Mouse (Mus musculus) cortical plate, adult 2 months (tissue): ENCODE data around the gene Sorbs2. TPM values are rescaled to one million over a fixed set of nuclear protein-coding genes. Genes with fewer than 3 reads are reported as not detected.

Source experiments
- H3K27ac ChIP-seq: fragments of 200-500 bp; 2 replicates; pipeline ENCODE4 v1.5.1; 2012; ENCODE audit warnings: low read length, control low read depth, inconsistent platforms; ENCODE audit not compliant: insufficient read depth
- H3K4me1 ChIP-seq: fragments of 200-500 bp; 2 replicates; pipeline ENCODE4 v1.6.1; 2011; ENCODE audit warnings: low read length; ENCODE audit not compliant: control insufficient read depth, insufficient read depth
- H3K4me3 ChIP-seq: fragments of 200-500 bp; 2 replicates; pipeline ENCODE4 v1.5.1; 2011; ENCODE audit warnings: mild to moderate bottlenecking, low read length, control low read depth; ENCODE audit not compliant: insufficient read depth
- CTCF ChIP-seq: fragments of 200-500 bp; IDR thresholded peaks from 2 replicates; pipeline ENCODE4 v1.5.1; 2011; ENCODE audit warnings: mild to moderate bottlenecking, control low read depth, low read length; ENCODE audit not compliant: insufficient read depth; ENCODE audit errors: extremely low read depth
- POLR2A ChIP-seq: fragments of 200-500 bp; IDR thresholded peaks from 2 replicates; pipeline ENCODE4 v1.6.1; 2011; ENCODE audit warnings: mild to moderate bottlenecking, low read length, control low read depth; ENCODE audit not compliant: insufficient read depth; ENCODE audit errors: extremely low read depth
- polyA plus RNA-seq: library from polyadenylated mRNA; depleted of rRNA; stranded (reverse); fragments of >200 nt; gene quantifications from 2 replicates; pipeline ENCODE4 v1.2.3, GENCODE M21; 2012

Sorbs2 gene
- polyA plus RNA-seq, 1 experiment, result 136 TPM

DNA sequence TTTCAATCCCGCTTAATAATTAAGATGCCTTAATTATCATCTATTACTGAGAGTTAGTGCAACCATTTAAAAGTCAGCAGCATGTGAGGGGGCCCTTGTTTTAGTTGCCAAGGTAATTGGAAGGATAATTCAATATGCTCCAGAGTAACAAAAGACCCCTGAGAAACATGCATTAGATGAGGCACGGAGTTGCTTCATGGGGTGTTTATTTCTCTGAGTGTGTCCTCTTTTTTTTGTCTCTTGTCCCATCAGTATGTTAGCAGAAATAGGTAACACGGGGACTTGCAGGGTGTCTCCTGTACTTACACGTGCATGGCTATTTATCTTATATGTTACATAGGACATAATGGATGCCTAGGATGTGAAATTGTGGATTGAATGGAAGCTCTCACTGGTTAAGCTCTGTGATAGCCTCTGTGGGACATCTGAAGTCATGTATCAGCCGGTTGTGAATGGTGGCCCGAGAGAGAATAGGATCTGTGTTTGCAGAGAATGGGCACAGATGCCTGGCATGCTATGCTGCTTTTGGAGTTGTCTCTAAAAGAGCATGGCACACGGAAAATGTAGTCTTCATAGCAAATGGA, 1.0 kb downstream of the Sorbs2 start:
- Histone ChIP-seq H3K4me1 (peaks cover 3% of the 10 kb centered on the region), H3K4me3 (peak overlapping the region; percentile 42), H3K27ac (no peak overlapping the region)
- no peak for TF ChIP-seq POLR2A
- no peak for TF ChIP-seq CTCF

DNA sequence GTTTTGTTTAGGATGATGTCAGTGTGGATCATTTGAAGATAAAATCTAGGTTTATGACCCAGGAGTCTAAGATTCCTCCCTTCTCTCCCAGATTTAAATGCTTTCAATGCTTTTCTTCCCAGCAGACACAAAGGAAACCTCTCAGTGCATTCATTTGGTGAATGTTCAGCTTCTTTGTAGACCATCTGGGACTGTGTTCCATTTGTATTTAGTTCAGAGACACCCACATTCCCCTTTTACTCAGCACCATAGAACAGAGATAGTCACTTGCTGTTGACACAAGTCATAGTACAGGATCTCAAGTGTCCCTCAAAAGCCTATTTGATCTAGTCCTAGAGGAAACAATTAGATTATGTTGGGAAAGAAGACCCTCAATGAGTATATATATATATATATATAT, 4.8 kb downstream of the Sorbs2 start:
- H3K27ac ChIP-seq, result no peak overlapping the region
- peaks cover 3% of the 10 kb centered on the region for H3K4me1 ChIP-seq
- no peak overlapping the region for H3K4me3 ChIP-seq
- TF ChIP-seq CTCF, result no peak
- no peak for TF ChIP-seq POLR2A

DNA sequence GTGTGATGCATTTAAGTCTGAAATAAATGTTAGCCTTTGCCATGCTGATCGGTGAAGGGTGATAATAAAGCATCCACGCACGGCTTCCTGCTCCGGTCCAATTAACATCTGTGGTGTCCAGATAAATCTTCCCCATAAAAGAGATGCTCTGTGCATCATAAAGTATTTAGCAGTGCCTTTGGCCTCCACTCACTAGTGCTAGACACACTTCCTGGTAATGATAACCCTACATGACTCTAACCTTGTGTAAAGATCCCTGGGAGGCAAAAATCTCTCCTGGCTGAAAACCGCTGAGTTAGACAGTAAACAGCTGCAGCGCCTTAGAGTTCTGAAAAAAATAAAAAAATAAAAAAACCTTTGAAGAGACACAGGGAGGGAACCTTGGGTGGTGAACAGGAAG, 14.0 kb downstream of the Sorbs2 start:
- Histone ChIP-seq H3K4me1 (no peaks in the 10 kb centered on the region), H3K27ac (no peak overlapping the region), H3K4me3 (no peak overlapping the region)
- TF ChIP-seq CTCF (no peak), POLR2A (no peak)

DNA sequence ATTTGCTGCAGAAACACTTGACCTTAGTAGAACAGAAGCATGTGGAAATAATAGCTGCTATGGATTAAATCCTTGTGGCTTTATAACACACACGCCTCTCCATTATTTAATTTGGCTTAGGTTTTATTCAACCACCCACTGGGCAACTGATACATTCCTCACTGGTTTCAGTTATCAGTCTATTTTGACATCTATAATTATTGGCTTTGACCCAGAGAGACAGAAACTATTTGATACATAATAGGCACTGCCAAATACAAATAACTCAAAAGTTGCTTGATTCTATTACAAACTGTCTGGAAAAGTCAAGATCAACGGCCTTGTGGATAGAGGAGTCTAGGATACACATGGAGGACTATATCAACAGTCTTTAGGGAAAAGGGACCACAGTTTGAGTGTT, 20.1 kb downstream of the Sorbs2 start:
- Histone ChIP-seq H3K4me3 (no peak overlapping the region), H3K27ac (no peak overlapping the region)
- no peak for TF ChIP-seq CTCF
- no peak for TF ChIP-seq POLR2A

DNA sequence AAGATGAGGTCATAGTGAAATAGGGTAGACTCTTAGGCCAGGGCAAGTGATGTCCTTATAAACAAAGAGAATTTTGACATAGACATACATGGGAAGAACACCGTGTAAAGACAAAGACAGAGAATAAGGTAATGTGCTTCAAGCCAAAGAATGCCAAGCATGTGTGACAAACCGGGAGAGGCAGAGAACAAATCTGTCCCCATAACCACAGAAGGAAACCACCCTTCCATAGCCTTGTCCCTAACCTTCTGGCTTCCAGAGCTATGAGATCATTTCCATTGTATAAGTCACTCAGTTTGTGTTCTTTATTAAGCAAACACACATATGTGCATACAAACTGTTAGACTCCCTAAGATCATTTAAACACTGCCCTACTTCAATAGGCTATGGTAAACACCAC, 21.3 kb downstream of the Sorbs2 start:
- TF ChIP-seq POLR2A (no peak), CTCF (no peak)
- Histone ChIP-seq H3K4me1 (peaks cover 1% of the 10 kb centered on the region; the same call in 1 of the 2 replicates), H3K4me3 (no peak overlapping the region), H3K27ac (no peak overlapping the region)

More for the DNA sequence above, 20.1 kb downstream of the Sorbs2 start:
- H3K4me1 ChIP-seq, result no peaks in the 10 kb centered on the region

DNA sequence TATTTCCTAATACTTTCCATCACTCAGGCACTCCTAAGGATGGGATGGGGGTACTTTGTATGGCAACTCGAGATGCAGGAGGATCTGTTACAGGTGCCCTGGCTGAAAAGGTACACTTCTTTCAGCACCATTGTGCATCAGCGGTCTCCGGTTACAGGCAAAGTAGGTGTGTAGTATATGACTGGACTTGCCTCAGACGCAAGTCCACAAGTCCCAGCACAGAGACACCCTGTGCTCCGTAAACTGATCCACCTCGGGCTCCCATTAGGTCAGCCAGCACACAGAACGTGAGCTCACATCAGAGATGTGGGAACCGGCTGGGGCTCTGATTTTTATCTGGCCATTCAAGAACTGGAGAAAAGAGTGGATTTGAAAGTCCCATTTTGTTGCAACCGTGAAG, 29.0 kb downstream of the Sorbs2 start:
- no peak for TF ChIP-seq CTCF
- TF ChIP-seq POLR2A, result no peak
- no peak overlapping the region for H3K4me3 ChIP-seq
- no peak overlapping the region for H3K27ac ChIP-seq
- H3K4me1 ChIP-seq, result peaks cover 6% of the 10 kb centered on the region; the same call in 1 of the 2 replicates

DNA sequence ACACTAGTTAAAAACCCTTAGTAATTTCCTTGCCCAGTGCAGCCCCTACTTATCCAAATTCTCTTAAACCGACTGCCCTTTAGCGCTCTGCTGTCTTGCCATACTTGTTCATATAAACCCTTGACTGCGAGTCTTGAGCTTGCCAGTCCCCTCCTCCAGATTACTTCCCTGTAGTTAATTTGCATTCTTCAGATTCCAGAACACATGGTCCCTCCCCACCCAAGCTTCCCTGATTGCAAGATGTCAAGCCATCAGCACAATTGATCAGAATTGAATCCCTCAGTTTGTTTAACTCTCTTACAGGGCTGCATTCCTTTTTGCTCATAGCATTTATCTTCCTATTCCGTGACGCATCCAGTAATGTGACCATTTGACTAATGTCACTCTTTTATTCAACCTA, 32.9 kb downstream of the Sorbs2 start:
- H3K4me3 ChIP-seq, result no peak overlapping the region
- H3K4me1 ChIP-seq, result peaks cover 3% of the 10 kb centered on the region; the same call in 1 of the 2 replicates
- H3K27ac ChIP-seq, result no peak overlapping the region
- TF ChIP-seq CTCF (no peak), POLR2A (no peak)

DNA sequence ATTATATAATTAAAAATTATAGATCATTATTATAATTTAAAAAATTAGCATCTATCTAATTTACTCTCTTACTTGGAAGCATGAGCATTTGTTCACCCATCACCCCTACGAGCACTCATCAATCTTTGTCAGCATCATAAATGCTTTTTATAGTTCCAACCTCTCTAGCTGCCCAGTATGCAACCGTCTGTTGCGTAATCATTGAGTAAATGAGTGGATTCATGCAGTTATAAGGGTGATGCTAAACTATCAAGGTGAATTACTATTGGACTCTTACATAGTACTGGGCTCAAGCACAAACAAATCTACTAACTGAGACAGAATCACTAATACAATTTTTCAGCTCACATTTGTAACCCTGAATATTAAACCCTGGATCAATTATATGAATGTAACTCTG, 44.6 kb downstream of the Sorbs2 start:
- Histone ChIP-seq H3K4me3 (no peak overlapping the region), H3K27ac (no peak overlapping the region), H3K4me1 (no peaks in the 10 kb centered on the region)
- TF ChIP-seq POLR2A (no peak), CTCF (no peak)

DNA sequence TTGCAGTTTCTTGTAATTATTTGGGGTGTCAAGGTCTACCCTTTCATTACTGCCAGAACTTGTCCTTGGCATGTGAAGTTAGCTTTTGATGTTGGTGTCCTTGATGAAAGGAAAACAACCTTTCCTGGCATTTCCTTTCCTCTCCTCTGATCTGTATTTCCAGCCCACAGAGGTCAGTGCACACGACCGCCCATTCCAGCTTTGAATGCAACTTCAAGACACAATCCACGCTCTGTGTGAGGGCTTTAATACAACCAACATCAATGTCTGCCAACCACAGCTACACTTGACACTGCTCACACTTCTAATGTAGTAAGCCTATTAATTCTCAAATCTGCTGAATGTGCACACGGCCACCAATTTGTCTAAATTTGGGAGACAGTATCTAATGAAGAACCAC, 47.0 kb downstream of the Sorbs2 start:
- H3K4me1 ChIP-seq, result peaks cover 7% of the 10 kb centered on the region
- no peak overlapping the region for H3K4me3 ChIP-seq
- no peak for TF ChIP-seq POLR2A
- TF ChIP-seq CTCF, result no peak
- H3K27ac ChIP-seq, result no peak overlapping the region

DNA sequence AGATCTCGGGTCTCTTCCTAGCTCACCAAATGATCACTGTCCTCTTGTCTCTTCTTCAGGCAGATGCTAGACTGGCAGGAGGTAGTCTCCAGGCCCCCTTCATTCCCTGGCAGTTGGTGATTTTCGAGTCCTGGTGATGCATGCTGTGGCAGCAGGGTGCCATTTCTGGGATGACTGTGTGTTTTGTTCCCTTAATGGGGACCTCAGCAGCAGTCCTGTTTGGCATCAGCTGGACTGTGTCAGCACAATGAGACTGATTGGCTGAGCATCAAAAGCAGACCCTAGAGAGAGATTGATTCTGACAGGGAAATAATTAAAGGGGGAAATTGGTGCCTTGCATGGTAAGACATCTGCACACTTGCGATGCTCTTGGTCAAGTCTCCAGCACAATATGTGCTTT, 50.3 kb downstream of the Sorbs2 start:
- Histone ChIP-seq H3K4me1 (peaks cover 9% of the 10 kb centered on the region), H3K4me3 (no peak overlapping the region), H3K27ac (no peak overlapping the region)
- no peak for TF ChIP-seq CTCF

DNA sequence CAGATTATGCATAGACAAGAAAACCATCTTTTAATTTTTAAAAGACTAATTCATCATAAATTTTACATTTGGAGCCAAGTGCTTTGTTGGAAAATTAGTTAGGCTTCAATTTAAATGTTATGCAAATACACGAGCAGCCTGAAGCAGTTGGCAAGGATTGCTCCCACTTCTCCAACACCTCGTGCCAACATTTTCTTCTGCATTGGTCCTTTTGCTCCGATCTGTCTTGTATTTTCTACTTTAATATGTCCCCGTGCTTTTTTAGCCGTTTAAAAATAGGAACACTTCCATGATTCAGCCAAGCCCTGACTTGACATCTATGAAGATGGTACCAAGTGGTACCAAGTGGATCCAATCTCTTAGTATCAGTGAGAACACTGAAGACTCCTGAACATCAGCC, 50.8 kb downstream of the Sorbs2 start:
- no peak overlapping the region for H3K4me3 ChIP-seq
- peaks cover 9% of the 10 kb centered on the region for H3K4me1 ChIP-seq
- TF ChIP-seq POLR2A, result no peak
- no peak for TF ChIP-seq CTCF
- peak overlapping the region; percentile 80 for H3K27ac ChIP-seq
